Mouse (Mus musculus) liver, postnatal 0 days (tissue): ENCODE data around the gene Ngp. TPM values are rescaled to one million over a fixed set of nuclear protein-coding genes. Genes with fewer than 3 reads are reported as not detected.

Source experiments
- ATAC-seq: fragments of 200-750 bp; cut with Nextera tagmentation; 2 replicates; pipeline ENCODE4 v1.8.0; 2017; ENCODE audit warnings: mild to moderate bottlenecking, moderate library complexity
- DNase-seq: peaks from one replicate; pipeline ENCODE4 v3.0.0-alpha.2; 2016
- H3K27ac ChIP-seq: fragments of 300-500 bp; sonication (generic); 2 replicates; pipeline ENCODE4 v1.5.1; 2014; ENCODE audit warnings: antibody characterized with exemption, moderate library complexity, mild to moderate bottlenecking, low read depth
- H3K27me3 ChIP-seq: fragments of 300-500 bp; sonication (generic); 2 replicates; pipeline ENCODE4 v1.6.1; 2014; ENCODE audit warnings: low read length, control low read depth, mixed read lengths; ENCODE audit not compliant: insufficient read depth
- H3K36me3 ChIP-seq: fragments of 300-500 bp; sonication (generic); replicated peaks from 2 replicates; pipeline ENCODE4 v1.6.1; 2014; ENCODE audit warnings: mild to moderate bottlenecking, control low read depth, low read length, moderate library complexity, mixed read lengths; ENCODE audit not compliant: insufficient read depth
- H3K4me1 ChIP-seq: fragments of 300-500 bp; sonication (generic); 2 replicates; pipeline ENCODE4 v1.6.1; 2014; ENCODE audit warnings: antibody characterized with exemption, mild to moderate bottlenecking, control low read depth; ENCODE audit not compliant: insufficient read depth
- H3K4me2 ChIP-seq: fragments of 300-500 bp; sonication (generic); 2 replicates; pipeline ENCODE4 v1.6.1; 2014; ENCODE audit warnings: low read depth, mild to moderate bottlenecking, low read length, moderate library complexity, mixed read lengths
- H3K4me3 ChIP-seq: fragments of 300-500 bp; sonication (generic); 2 replicates; pipeline ENCODE4 v1.5.1; 2014; ENCODE audit warnings: low read depth, low read length
- H3K9ac ChIP-seq: fragments of 300-500 bp; sonication (generic); replicated peaks from 2 replicates; pipeline ENCODE4 v1.6.1; 2014; ENCODE audit warnings: mild to moderate bottlenecking, moderate library complexity
- H3K9me3 ChIP-seq: fragments of 300-500 bp; sonication (generic); 2 replicates; pipeline ENCODE4 v1.6.1; 2016; ENCODE audit warnings: mild to moderate bottlenecking, control low read depth, low read length, mixed read lengths
- CTCF ChIP-seq: sonication (generic); IDR thresholded peaks from 2 replicates; pipeline ENCODE4 v1.5.1; 2016; ENCODE audit warnings: antibody characterized with exemption, low read depth
- EP300 ChIP-seq: IDR thresholded peaks from 2 replicates; pipeline ENCODE4 v1.6.1; 2016; ENCODE audit warnings: antibody characterized with exemption, low read depth, mild to moderate bottlenecking
- WGBS: fragments of 180-500 bp; shearing (Covaris S2); extraction: QIAGEN DNeasy Blood & Tissue Kit; methylation state at CpG from one replicate; pipeline ENCODE4 v1.1.7; 2014; ENCODE audit not compliant: insufficient replicate concordance; 5-methylcytosine and 5-hydroxymethylcytosine counted together
- polyA plus RNA-seq: library from polyadenylated mRNA; unstranded; fragments of >200 nt; fragmentation: Nextera tagmentation; extraction: Ambion mirVana; gene quantifications from 2 replicates; pipeline ENCODE4 v1.2.1, GENCODE M21; 2015

The Ngp gene
- polyA plus RNA-seq, 1 experiment from 2014 or later: 1,016 TPM

- no peak for DNase-seq
- Histone ChIP-seq H3K9me3 (no peaks in the 10 kb centered on the region), H3K4me1 (no peaks in the 10 kb centered on the region), H3K9ac (no peak overlapping the region), H3K4me3 (no peak overlapping the region), H3K27me3 (no peaks in the 10 kb centered on the region), H3K27ac (no peak overlapping the region), H3K36me3 (peaks cover 12% of the 10 kb centered on the region), H3K4me2 (no peak overlapping the region)
- no peak for TF ChIP-seq EP300
- no peak for ATAC-seq
- 72% methylated on average over 8 of the region's 8 CpGs for WGBS
Measured at GRCm38 (mm10) chr9:110431241-110431640, 11.7 kb downstream of the Ngp start.

- ATAC-seq (no peak), DNase-seq (no peak)
- no peak overlapping the region for H3K4me2 ChIP-seq
- no peak overlapping the region for H3K27ac ChIP-seq
- H3K9me3 ChIP-seq: no peaks in the 10 kb centered on the region
- no peak for TF ChIP-seq EP300
- TF ChIP-seq CTCF: no peak
- H3K27me3 ChIP-seq: no peaks in the 10 kb centered on the region
- H3K9ac ChIP-seq: no peak overlapping the region
- no peaks in the 10 kb centered on the region for H3K4me1 ChIP-seq
- 85% methylated on average over 2 of the region's 2 CpGs for WGBS
- H3K4me3 ChIP-seq: no peak overlapping the region
- peaks cover 17% of the 10 kb centered on the region for H3K36me3 ChIP-seq
Measured at GRCm38 (mm10) chr9:110433045-110433444, 13.5 kb downstream of the Ngp start.

- no peak overlapping the region for H3K9ac ChIP-seq
- DNase-seq (no peak), ATAC-seq (no peak)
- TF ChIP-seq EP300: no peak
- no peak for TF ChIP-seq CTCF
- H3K4me2 ChIP-seq: no peak overlapping the region
- H3K9me3 ChIP-seq: no peaks in the 10 kb centered on the region
- peaks cover 16% of the 10 kb centered on the region for H3K36me3 ChIP-seq
- 90% methylated on average over 11 of the region's 11 CpGs for WGBS
- no peak overlapping the region for H3K4me3 ChIP-seq
- H3K27ac ChIP-seq: no peak overlapping the region
- H3K27me3 ChIP-seq: no peaks in the 10 kb centered on the region
- H3K4me1 ChIP-seq: no peaks in the 10 kb centered on the region; the same call in 1 of the 2 replicates
Measured at GRCm38 (mm10) chr9:110436041-110436440, 16.5 kb downstream of the Ngp start.

GRCm38 (mm10) chr9:110440049-110440448, 20.5 kb downstream of the Ngp start:
- DNase-seq (no peak), ATAC-seq (no peak; the same call in 1 of the 2 replicates)
- no peaks in the 10 kb centered on the region for H3K9me3 ChIP-seq
- H3K27ac ChIP-seq: no peak overlapping the region
- H3K36me3 ChIP-seq: peaks cover 22% of the 10 kb centered on the region
- H3K4me1 ChIP-seq: no peaks in the 10 kb centered on the region; the same call in 1 of the 2 replicates
- H3K4me2 ChIP-seq: no peak overlapping the region
- WGBS: 35% methylated on average over 3 of the region's 5 CpGs
- no peak overlapping the region for H3K9ac ChIP-seq
- no peak for TF ChIP-seq EP300
- no peak for TF ChIP-seq CTCF
- H3K4me3 ChIP-seq: no peak overlapping the region
- H3K27me3 ChIP-seq: no peaks in the 10 kb centered on the region

GRCm38 (mm10) chr9:110440559-110440958, 21.0 kb downstream of the Ngp start:
- H3K27me3 ChIP-seq: no peaks in the 10 kb centered on the region
- peaks cover 18% of the 10 kb centered on the region for H3K36me3 ChIP-seq
- no peaks in the 10 kb centered on the region; the same call in 1 of the 2 replicates for H3K4me1 ChIP-seq
- H3K9ac ChIP-seq: no peak overlapping the region
- H3K27ac ChIP-seq: no peak overlapping the region
- H3K4me2 ChIP-seq: no peak overlapping the region
- H3K4me3 ChIP-seq: no peak overlapping the region
- peak; percentile 63; the same call in 1 of the 2 replicates for ATAC-seq
- TF ChIP-seq CTCF: no peak
- TF ChIP-seq EP300: no peak
- DNase-seq: no peak
- no peaks in the 10 kb centered on the region for H3K9me3 ChIP-seq
- WGBS: 43% methylated on average over 6 of the region's 6 CpGs

GRCm38 (mm10) chr9:110448356-110448755, 28.8 kb downstream of the Ngp start:
- no peaks in the 10 kb centered on the region for H3K4me1 ChIP-seq
- WGBS: 77% methylated on average over 15 of the region's 15 CpGs
- H3K27me3 ChIP-seq: no peaks in the 10 kb centered on the region
- H3K9ac ChIP-seq: no peak overlapping the region
- TF ChIP-seq EP300 (no peak), CTCF (no peak)
- H3K36me3 ChIP-seq: 0 out of 2 replicates have a peak, but pooled peaks cover 2% of the 10 kb centered on the region
- no peak for ATAC-seq
- DNase-seq: no peak
- H3K4me2 ChIP-seq: no peak overlapping the region
- H3K4me3 ChIP-seq: no peak overlapping the region
- H3K27ac ChIP-seq: no peak overlapping the region
- no peaks in the 10 kb centered on the region for H3K9me3 ChIP-seq
